8 mouse cellular contexts compared by ENCODE assay signal in genomic region chr12:79750253-79751125, GRCm38 (mm10).
DNase-seq lines count a peak whose midpoint lies in the region; ATAC-seq and TF ChIP-seq lines count a peak whose summit lies in the region.

No protein-coding gene starts in this region.

- H3K4me1 ChIP-seq in MEL (ENCODE audit: control insufficient read depth in 1 of 2, insufficient read depth in 2 of 2, low read length in 2 of 2): peaks cover 3 to 8% of the 10 kb centered on the region in 2 experiments
- peaks cover 6% of the 10 kb centered on the region; the same call in 1 of the 2 replicates for H3K4me1 ChIP-seq in intestine, postnatal 0 days (replicated peaks; ENCODE audit: control insufficient read depth, insufficient read depth, low read length)

- H3K27me3 ChIP-seq in MEL (ENCODE audit: control insufficient read depth in 1 of 2, insufficient read depth in 2 of 2, low read length in 2 of 2): no peaks in the 10 kb centered on the region
- no peaks in the 10 kb centered on the region for H3K27me3 ChIP-seq in intestine, postnatal 0 days (replicated peaks; ENCODE audit: control insufficient read depth, insufficient read depth, low read length)

- TF ChIP-seq POLR2A in MEL (IDR thresholded peaks at IDR 0.05; ENCODE audit: control insufficient read depth in 1 of 2, insufficient read depth in 1 of 2, low read depth in 1 of 2, low read length in 2 of 2, poor library complexity in 1 of 2): peak in 1 of 2 experiments; percentile 38; a peak in 2 of 4 replicates

- no peak for TF ChIP-seq CTCF in MEL (IDR thresholded peaks at IDR 0.05 in 2 of 3, conservative IDR thresholded peaks at IDR 0.05 in 1 of 3; ENCODE audit: control insufficient read depth in 1 of 3, insufficient read depth in 1 of 3, low read depth in 2 of 3, low read length in 3 of 3, poor library complexity in 1 of 3, severe bottlenecking in 1 of 3)
- no peak for TF ChIP-seq CTCF in intestine, postnatal 0 days (IDR thresholded peaks at IDR 0.05; ENCODE audit: low read depth)

- peak; percentile 79 for ATAC-seq in intestine, postnatal 0 days
- ATAC-seq in megakaryocyte, adult 5-6 weeks (ENCODE audit: poor library complexity, severe bottlenecking): peak; percentile 87

- H3K9me3 ChIP-seq in MEL (replicated peaks; ENCODE audit: insufficient read depth, low read length): no peaks in the 10 kb centered on the region
- no peaks in the 10 kb centered on the region for H3K9me3 ChIP-seq in intestine, postnatal 0 days (ENCODE audit: control insufficient read depth)

- peak overlapping the region; percentile 31 for H3K9ac ChIP-seq in MEL (ENCODE audit: control insufficient read depth, low read depth, low read length, poor library complexity, severe bottlenecking)
- H3K9ac ChIP-seq in intestine, postnatal 0 days (ENCODE audit: low read depth, low read length): no peak overlapping the region

- DNase-seq in MEL (ENCODE audit: low read depth, low spot score): peak; percentile 94
- DNase-seq in brain, adult 2 months (ENCODE audit: low read depth, low spot score): peak; percentile 63
- DNase-seq in heart, adult 18-20 months: peak; percentile 75 to 88
- DNase-seq in telencephalon, adult 2 months (ENCODE audit: low read depth, low spot score): peak; percentile 41
- no peak for DNase-seq in thymus, postnatal 25 days
- no peak for DNase-seq in cerebellum, adult 9-10 months

- 31% methylated on average over 10 of the region's 10 CpGs for WGBS in intestine, postnatal 0 days

- H3K4me3 ChIP-seq in MEL (ENCODE audit: control insufficient read depth in 1 of 2, insufficient read depth in 1 of 2, low read depth in 2 of 2, low read length in 2 of 2): peak overlapping the region; percentile 24 to 54
- no peak overlapping the region for H3K4me3 ChIP-seq in intestine, postnatal 0 days (ENCODE audit: low read depth, low read length)

- peaks cover 0 to 6% of the 10 kb centered on the region in 2 experiments; a peak in 2 of 4 replicates for H3K36me3 ChIP-seq in MEL (ENCODE audit: control insufficient read depth in 1 of 2, insufficient read depth in 2 of 2, low read length in 2 of 2)
- no peaks in the 10 kb centered on the region for H3K36me3 ChIP-seq in intestine, postnatal 0 days (ENCODE audit: control insufficient read depth, insufficient read depth)

- H3K4me2 ChIP-seq in intestine, postnatal 0 days (replicated peaks; ENCODE audit: low read depth): peak overlapping the region; percentile 17; the same call in 1 of the 2 replicates

- TF ChIP-seq RAD21 in MEL (IDR thresholded peaks at IDR 0.05; ENCODE audit: low read depth, low read length): no peak

- H3K79me2 ChIP-seq in MEL (ENCODE audit: control insufficient read depth, insufficient read depth, low read length, poor library complexity): no peaks in the 10 kb centered on the region

- 0 out of 4 replicates have a peak, but pooled peaks of 1 of the 2 experiments have one; percentile 11 for TF ChIP-seq EP300 in MEL (IDR thresholded peaks at IDR 0.05; ENCODE audit: low read depth in 1 of 2, low read length in 2 of 2)

- H3K27ac ChIP-seq in MEL (ENCODE audit: control insufficient read depth, low read depth, low read length): peak overlapping the region; percentile 48
- H3K27ac ChIP-seq in intestine, postnatal 0 days (ENCODE audit: low read depth, low read length): no peak overlapping the region

TF ChIP-seq in MEL, 35 proteins besides CTCF, POLR2A, EP300 and RAD21:
- TF ChIP-seq POLR2AphosphoS2 (IDR thresholded peaks at IDR 0.05; ENCODE audit: low read length) (no peak), ZC3H11A (IDR thresholded peaks at IDR 0.05; ENCODE audit: low read depth, low read length) (no peak), CHD2 (IDR thresholded peaks at IDR 0.05; ENCODE audit: low read length) (no peak; the same call in 1 of the 2 replicates), MAZ (IDR thresholded peaks at IDR 0.05; ENCODE audit: low read depth, low read length) (no peak), MAX (IDR thresholded peaks at IDR 0.05; ENCODE audit: low read length) (peak; percentile 73), SIN3A (IDR thresholded peaks at IDR 0.05; ENCODE audit: low read length) (peak; percentile 62; the same call in 1 of the 2 replicates), KAT2A (conservative IDR thresholded peaks at IDR 0.05; ENCODE audit: low read depth, low read length) (no peak), TAL1 (IDR thresholded peaks at IDR 0.05; ENCODE audit: low read length) (no peak), ELF1 (IDR thresholded peaks at IDR 0.05; ENCODE audit: low read depth, low read length) (no peak), USF2 (IDR thresholded peaks at IDR 0.05; ENCODE audit: borderline replicate concordance in 1 of 2, insufficient read depth in 1 of 2, low read depth in 1 of 2, low read length in 2 of 2) (no peak), ETS1 (IDR thresholded peaks at IDR 0.05; ENCODE audit: low read depth, low read length) (no peak; the same call in 1 of the 2 replicates), RCOR1 (IDR thresholded peaks at IDR 0.05; ENCODE audit: low read depth, low read length) (0 out of 2 replicates have a peak, but pooled peaks have one; percentile 14), GATA1 (IDR thresholded peaks at IDR 0.05; ENCODE audit: low read depth, low read length) (peak; percentile 85), CHD1 (IDR thresholded peaks at IDR 0.05; ENCODE audit: low read depth, low read length) (no peak), NELFE (IDR thresholded peaks at IDR 0.05; ENCODE audit: low read depth, low read length) (peak; percentile 44; the same call in 1 of the 2 replicates), HCFC1 (IDR thresholded peaks at IDR 0.05; ENCODE audit: low read depth, low read length) (peak; percentile 61), JUND (IDR thresholded peaks at IDR 0.05; ENCODE audit: low read depth, low read length) (no peak), USF1 (IDR thresholded peaks at IDR 0.05; ENCODE audit: low read depth, low read length) (peak; percentile 84), MAFK (IDR thresholded peaks at IDR 0.05; ENCODE audit: borderline replicate concordance, low read depth, low read length) (no peak), TCF12 (IDR thresholded peaks at IDR 0.05; ENCODE audit: low read depth, low read length) (no peak), MEF2A (IDR thresholded peaks at IDR 0.05; ENCODE audit: extremely low read depth, insufficient replicate concordance, low read depth, low read length, poor library complexity, severe bottlenecking) (no peak), TBP (IDR thresholded peaks at IDR 0.05; ENCODE audit: low read depth, low read length) (peak; percentile 82), MXI1 (IDR thresholded peaks at IDR 0.05; ENCODE audit: low read depth, low read length) (peak; percentile 76), MYC (IDR thresholded peaks at IDR 0.05; ENCODE audit: low read depth, low read length) (peak; percentile 72), NRF1 (IDR thresholded peaks at IDR 0.05; ENCODE audit: insufficient read depth, low read depth, low read length, poor library complexity, severe bottlenecking) (no peak), MYB (IDR thresholded peaks at IDR 0.05; ENCODE audit: low read depth, low read length) (no peak)

Comparison
In these comparisons a context has a peak if more than half of its experiments do, and no peak if none do; other contexts are left out.
1. DNase-seq: peak in MEL (single experiment), brain, adult 2 months (single experiment), heart, adult 18-20 months (2 of 2) and telencephalon, adult 2 months (single experiment); none in thymus, postnatal 25 days (single experiment) and cerebellum, adult 9-10 months (single experiment).